Mouse (Mus musculus) lung, embryonic 16.5 days (tissue): ENCODE data around the gene Axdnd1. TPM values are rescaled to one million over a fixed set of nuclear protein-coding genes. Genes with fewer than 3 reads are reported as not detected.
A peak's percentile ranks its signal among the peaks of the same experiment; 100 is the strongest.

ENCODE experiments used
- ATAC-seq: fragments of 200-750 bp; cut with Nextera tagmentation; 2 replicates; pipeline ENCODE4 v1.8.0; 2017; ENCODE audit warnings: low read depth, mild to moderate bottlenecking, moderate library complexity
- H3K27ac ChIP-seq: fragments of 300-500 bp; sonication (generic); 2 replicates; pipeline ENCODE4 v1.5.1; 2014; ENCODE audit warnings: mild to moderate bottlenecking, control low read depth, low read length
- H3K27me3 ChIP-seq: fragments of 300-500 bp; sonication (generic); 2 replicates; pipeline ENCODE4 v1.6.1; 2014; ENCODE audit warnings: low read depth, low read length, mixed read lengths; ENCODE audit not compliant: control insufficient read depth, insufficient read depth
- H3K36me3 ChIP-seq: fragments of 300-500 bp; sonication (generic); 2 replicates; pipeline ENCODE4 v1.6.1; 2014; ENCODE audit warnings: low read length; ENCODE audit not compliant: control insufficient read depth, insufficient read depth
- H3K4me1 ChIP-seq: fragments of 300-500 bp; sonication (generic); replicated peaks from 2 replicates; pipeline ENCODE4 v1.6.1; 2014; ENCODE audit warnings: low read length, mixed read lengths; ENCODE audit not compliant: control insufficient read depth, insufficient read depth
- H3K4me2 ChIP-seq: fragments of 300-500 bp; sonication (generic); 2 replicates; pipeline ENCODE4 v1.6.1; 2014; ENCODE audit warnings: low read depth, low read length, control low read depth
- H3K4me3 ChIP-seq: fragments of 300-500 bp; sonication (generic); 2 replicates; pipeline ENCODE4 v1.5.1; 2014; ENCODE audit warnings: mild to moderate bottlenecking, low read length, control low read depth
- H3K9ac ChIP-seq: fragments of 300-500 bp; sonication (generic); 2 replicates; pipeline ENCODE4 v1.6.1; 2014; ENCODE audit warnings: low read length, control low read depth
- H3K9me3 ChIP-seq: fragments of 300-500 bp; sonication (generic); 2 replicates; pipeline ENCODE4 v1.6.1; 2016; ENCODE audit warnings: low read length; ENCODE audit not compliant: control insufficient read depth
- WGBS: fragments of 180-500 bp; shearing (Covaris S2); extraction: QIAGEN DNeasy Blood & Tissue Kit; methylation state at CpG from one replicate; pipeline ENCODE4 v1.1.7; 2014; 5-methylcytosine and 5-hydroxymethylcytosine counted together
- polyA plus RNA-seq: library from polyadenylated mRNA; unstranded; fragments of >200 nt; fragmentation: Nextera tagmentation; extraction: Ambion mirVana; gene quantifications from 2 replicates; pipeline ENCODE4 v1.2.1, GENCODE M21; 2015

Axdnd1 gene
- polyA plus RNA-seq, 1 experiment from 2014 or later = 0.41 TPM

- no peak for ATAC-seq
- H3K27me3 ChIP-seq = no peaks in the 10 kb centered on the region
- H3K9me3 ChIP-seq = no peaks in the 10 kb centered on the region
- H3K36me3 ChIP-seq = peaks cover under 1% of the 10 kb centered on the region; the same call in 1 of the 2 replicates
- H3K9ac ChIP-seq = no peak overlapping the region
- H3K27ac ChIP-seq = no peak overlapping the region
- 92% methylated on average over 4 of the region's 4 CpGs for WGBS
- H3K4me1 ChIP-seq = peaks cover 24% of the 10 kb centered on the region
- no peak overlapping the region for H3K4me2 ChIP-seq
- H3K4me3 ChIP-seq = no peak overlapping the region
Measured at GRCm38 (mm10) chr1:156460216-156460615, 39.3 kb upstream of the Axdnd1 start.

GRCm38 (mm10) chr1:156459690-156460089 is 38.7 kb upstream of the Axdnd1 start:
- H3K9ac ChIP-seq = no peak overlapping the region
- H3K27me3 ChIP-seq = no peaks in the 10 kb centered on the region
- WGBS = 76% methylated on average over 3 of the region's 3 CpGs
- H3K27ac ChIP-seq = 0 out of 2 replicates have a peak overlapping the region, but pooled peaks have one; percentile 15
- H3K36me3 ChIP-seq = no peaks in the 10 kb centered on the region; the same call in 1 of the 2 replicates
- peaks cover 21% of the 10 kb centered on the region for H3K4me1 ChIP-seq
- ATAC-seq = no peak
- no peaks in the 10 kb centered on the region for H3K9me3 ChIP-seq
- no peak overlapping the region for H3K4me3 ChIP-seq
- H3K4me2 ChIP-seq = no peak overlapping the region

GRCm38 (mm10) chr1:156458391-156459060 is 37.6 kb upstream of the Axdnd1 start:
- peak; percentile 46 for ATAC-seq
- Histone ChIP-seq H3K27ac (peak overlapping the region; percentile 64), H3K4me2 (no peak overlapping the region), H3K4me3 (no peak overlapping the region), H3K9me3 (no peaks in the 10 kb centered on the region), H3K9ac (no peak overlapping the region), H3K4me1 (peaks cover 16% of the 10 kb centered on the region), H3K27me3 (no peaks in the 10 kb centered on the region), H3K36me3 (no peaks in the 10 kb centered on the region; the same call in 1 of the 2 replicates)
- 33% methylated on average over 8 of the region's 8 CpGs for WGBS

GRCm38 (mm10) chr1:156455005-156455758 is 34.2 kb upstream of the Axdnd1 start:
- no peaks in the 10 kb centered on the region for H3K9me3 ChIP-seq
- H3K27me3 ChIP-seq = no peaks in the 10 kb centered on the region
- no peak for ATAC-seq
- H3K4me3 ChIP-seq = no peak overlapping the region
- peaks cover 13% of the 10 kb centered on the region for H3K4me1 ChIP-seq
- WGBS = 92% methylated on average over 2 of the region's 2 CpGs
- no peak overlapping the region for H3K27ac ChIP-seq
- no peaks in the 10 kb centered on the region; the same call in 1 of the 2 replicates for H3K36me3 ChIP-seq
- no peak overlapping the region for H3K4me2 ChIP-seq
- H3K9ac ChIP-seq = no peak overlapping the region

- no peaks in the 10 kb centered on the region for H3K9me3 ChIP-seq
- H3K27me3 ChIP-seq = no peaks in the 10 kb centered on the region
- H3K4me3 ChIP-seq = no peak overlapping the region
- H3K4me2 ChIP-seq = no peak overlapping the region
- 68% methylated on average over 7 of the region's 7 CpGs for WGBS
- no peak overlapping the region for H3K9ac ChIP-seq
- H3K4me1 ChIP-seq = peaks cover 10% of the 10 kb centered on the region
- no peaks in the 10 kb centered on the region; the same call in 1 of the 2 replicates for H3K36me3 ChIP-seq
- no peak for ATAC-seq
- no peak overlapping the region for H3K27ac ChIP-seq
Measured at GRCm38 (mm10) chr1:156454384-156454783, 33.4 kb upstream of the Axdnd1 start.

- no peak for ATAC-seq
- H3K27ac ChIP-seq = no peak overlapping the region
Measured at GRCm38 (mm10) chr1:156453876-156454275, 32.9 kb upstream of the Axdnd1 start.

GRCm38 (mm10) chr1:156450478-156450877 is 29.5 kb upstream of the Axdnd1 start:
- H3K4me3 ChIP-seq = no peak overlapping the region
- H3K27me3 ChIP-seq = no peaks in the 10 kb centered on the region
- H3K9me3 ChIP-seq = no peaks in the 10 kb centered on the region
- H3K9ac ChIP-seq = no peak overlapping the region
- no peaks in the 10 kb centered on the region for H3K4me1 ChIP-seq
- no peaks in the 10 kb centered on the region; the same call in 1 of the 2 replicates for H3K36me3 ChIP-seq
- WGBS = 45% methylated on average over 4 of the region's 4 CpGs
- ATAC-seq = peak; percentile 56; the same call in 1 of the 2 replicates
- H3K27ac ChIP-seq = no peak overlapping the region
- no peak overlapping the region for H3K4me2 ChIP-seq

More at GRCm38 (mm10) chr1:156453876-156454275, 32.9 kb upstream of the Axdnd1 start:
- WGBS = 52% methylated on average over 10 of the region's 10 CpGs
- Histone ChIP-seq H3K36me3 (no peaks in the 10 kb centered on the region; the same call in 1 of the 2 replicates), H3K4me2 (no peak overlapping the region), H3K4me1 (peaks cover 7% of the 10 kb centered on the region), H3K27me3 (no peaks in the 10 kb centered on the region), H3K9me3 (no peaks in the 10 kb centered on the region), H3K4me3 (no peak overlapping the region), H3K9ac (no peak overlapping the region)

GRCm38 (mm10) chr1:156449691-156450090 is 28.7 kb upstream of the Axdnd1 start:
- Histone ChIP-seq H3K36me3 (no peaks in the 10 kb centered on the region), H3K4me3 (no peak overlapping the region), H3K9me3 (no peaks in the 10 kb centered on the region), H3K27me3 (no peaks in the 10 kb centered on the region), H3K4me2 (no peak overlapping the region), H3K27ac (no peak overlapping the region), H3K4me1 (no peaks in the 10 kb centered on the region), H3K9ac (no peak overlapping the region)
- 57% methylated on average over 17 of the region's 17 CpGs for WGBS
- ATAC-seq = 0 out of 2 replicates have a peak, but pooled peaks have one; percentile 41

GRCm38 (mm10) chr1:156449089-156449488 is 28.1 kb upstream of the Axdnd1 start:
- no peak overlapping the region for H3K4me3 ChIP-seq
- no peak overlapping the region for H3K9ac ChIP-seq
- no peak for ATAC-seq
- no peak overlapping the region for H3K4me2 ChIP-seq
- H3K9me3 ChIP-seq = no peaks in the 10 kb centered on the region
- H3K36me3 ChIP-seq = no peaks in the 10 kb centered on the region
- no peaks in the 10 kb centered on the region for H3K27me3 ChIP-seq
- 84% methylated on average over 7 of the region's 7 CpGs for WGBS
- H3K4me1 ChIP-seq = no peaks in the 10 kb centered on the region
- H3K27ac ChIP-seq = no peak overlapping the region
